Mouse (Mus musculus) frontal cortex, postnatal 14 days (tissue): ENCODE measurements around the gene Tmem273.
A peak's percentile ranks its signal among the peaks of the same experiment; 100 is the strongest.

Source experiments
- DNase-seq, 2 experiments: peaks; one replicate each; pipeline ENCODE4 v3.0.0; 2022; ENCODE audit warnings: low spot score in 2 of 2

Tmem273 gene

DNA sequence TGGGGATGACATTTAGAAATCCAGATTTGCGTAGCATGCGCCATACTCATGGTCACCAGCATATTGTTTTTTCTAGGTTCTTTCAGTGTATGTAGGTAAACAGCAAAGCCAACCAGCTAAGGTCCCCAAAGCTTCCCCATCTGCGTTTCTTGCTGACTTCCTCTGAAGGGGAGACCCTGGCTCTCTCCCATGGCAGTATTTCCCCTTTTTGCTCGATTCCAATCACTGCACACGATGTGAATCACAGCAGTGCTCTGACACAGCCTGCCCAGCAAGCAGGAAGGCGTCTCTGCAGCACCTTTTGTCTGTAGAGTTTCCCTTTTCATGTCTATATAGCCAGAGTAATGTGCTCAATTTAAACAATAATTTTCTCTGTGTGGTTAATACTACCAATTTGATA lies 26.7 kb downstream of the Tmem273 start:
- no peak for DNase-seq

- DNase-seq, result no peak
Measured at GRCm38 (mm10) chr14:32814961-32815360, 29.2 kb downstream of the Tmem273 start.

GRCm38 (mm10) chr14:32816533-32816932 lies 30.8 kb downstream of the Tmem273 start:
- DNase-seq, result no peak

GRCm38 (mm10) chr14:32817258-32817657 lies 31.5 kb downstream of the Tmem273 start:
- no peak for DNase-seq

- no peak for DNase-seq
Measured at GRCm38 (mm10) chr14:32819297-32819696, 33.5 kb downstream of the Tmem273 start.

- DNase-seq, result no peak
Measured at GRCm38 (mm10) chr14:32822812-32823211, 37.0 kb downstream of the Tmem273 start.

DNA sequence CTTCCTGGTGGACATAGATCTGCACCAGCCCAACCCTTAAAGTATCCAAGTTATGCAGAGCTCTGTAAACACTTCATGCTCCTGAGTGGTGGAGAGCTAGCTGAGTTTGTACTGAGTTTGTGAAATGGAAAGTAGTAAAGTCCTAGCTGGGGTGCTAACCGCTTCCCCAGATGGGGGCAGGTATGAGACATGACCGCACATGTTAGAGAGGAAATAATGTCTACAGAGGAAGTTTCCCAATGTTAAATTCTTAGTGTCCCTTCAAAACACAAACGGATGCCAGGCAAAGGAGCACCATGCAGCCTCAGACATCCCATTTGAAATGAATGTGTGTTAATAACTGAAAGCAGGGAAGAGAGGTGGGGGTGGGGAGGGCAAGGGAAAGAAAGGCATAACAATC lies 38.1 kb downstream of the Tmem273 start:
- no peak for DNase-seq

DNA sequence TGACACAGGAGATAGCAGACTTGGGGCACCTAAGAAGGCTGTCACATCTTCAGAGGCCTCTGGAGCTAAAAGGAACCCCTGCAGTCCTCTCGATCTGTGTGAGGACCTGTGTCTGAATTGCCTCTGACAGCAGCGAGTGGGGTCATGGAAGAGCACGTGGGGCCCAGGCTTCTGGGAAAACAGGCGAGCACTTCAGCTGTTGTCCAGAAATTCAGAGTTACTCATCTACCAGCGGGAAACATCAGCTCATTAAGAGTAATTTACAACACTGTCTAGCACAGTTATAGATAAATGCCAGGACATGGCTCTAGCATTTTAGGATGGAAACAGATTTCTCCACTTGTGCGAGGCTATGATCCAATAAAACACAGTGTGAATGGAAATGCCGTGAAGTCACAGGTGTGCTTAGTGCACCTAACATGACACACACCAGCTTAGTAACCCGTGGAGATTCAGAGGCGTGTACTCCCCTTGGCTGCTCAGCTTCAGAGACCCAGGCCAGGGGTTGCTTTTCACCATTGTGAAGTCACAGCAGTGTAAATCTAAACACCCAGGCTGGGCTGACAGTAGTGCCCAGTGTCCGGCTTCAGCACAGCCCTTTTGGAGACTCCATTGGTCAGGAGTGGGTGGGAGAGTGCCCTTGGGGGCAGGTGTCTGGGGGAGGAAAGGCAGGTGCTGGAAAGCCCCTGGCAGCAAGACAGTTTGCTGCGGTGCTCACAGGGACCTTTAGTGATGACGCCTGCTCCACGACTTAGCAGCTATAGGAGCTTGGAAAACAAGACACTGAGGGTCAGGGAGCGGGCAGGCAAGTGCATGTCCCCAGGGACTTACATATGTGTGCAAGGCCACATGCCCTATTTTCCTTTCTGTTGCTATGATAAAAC lies 38.7 kb downstream of the Tmem273 start:
- no peak for DNase-seq

DNA sequence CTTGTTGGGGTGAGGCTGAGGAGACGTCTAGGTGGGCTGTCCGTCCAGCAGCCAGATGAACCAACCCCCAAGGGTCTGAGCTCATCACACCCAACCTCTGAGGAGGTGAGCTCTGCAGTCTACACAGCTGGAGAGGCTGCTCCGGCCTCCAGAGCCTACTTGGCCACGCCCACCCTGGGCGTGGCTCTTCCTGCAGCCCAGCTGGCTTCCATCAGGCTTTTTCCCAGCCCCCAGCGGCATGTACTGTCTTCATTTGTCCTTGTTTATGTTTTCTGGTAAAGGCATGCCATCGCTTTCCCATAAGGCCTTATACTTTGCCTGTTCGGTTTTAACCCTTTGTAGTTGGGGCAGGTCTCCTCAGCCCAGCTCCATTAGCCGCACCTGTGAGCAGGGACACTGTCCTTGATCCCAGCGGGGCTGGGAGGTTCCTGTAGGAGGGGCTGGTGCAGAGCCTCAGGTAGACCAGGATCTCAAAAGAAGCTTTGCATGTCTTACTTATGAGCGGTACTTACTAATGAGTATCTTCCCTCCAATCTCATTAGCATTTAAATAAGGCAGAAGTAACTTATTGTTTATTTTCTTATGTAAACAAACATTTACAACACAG lies 39.8 kb downstream of the Tmem273 start:
- no peak for DNase-seq

DNA sequence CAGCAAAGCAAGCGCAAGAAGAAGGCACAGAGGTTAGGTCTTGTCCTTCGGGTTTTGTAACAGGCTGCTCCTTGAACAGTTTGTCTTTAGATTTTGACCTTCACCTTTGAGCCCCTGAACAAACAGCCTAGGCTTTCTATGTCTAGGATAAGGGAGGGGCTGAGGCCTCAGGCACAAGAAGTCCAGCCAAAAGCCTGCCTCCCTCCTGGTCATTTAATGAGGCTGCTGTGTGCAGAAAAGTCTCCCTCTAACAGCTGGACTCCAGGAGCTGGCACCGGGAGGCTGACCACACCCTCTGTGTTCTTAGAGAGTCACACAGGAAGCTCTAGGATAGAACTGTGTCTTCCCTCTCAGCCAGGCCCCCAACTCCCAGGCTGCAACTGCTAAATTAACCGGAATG lies 41.4 kb downstream of the Tmem273 start:
- no peak for DNase-seq

DNA sequence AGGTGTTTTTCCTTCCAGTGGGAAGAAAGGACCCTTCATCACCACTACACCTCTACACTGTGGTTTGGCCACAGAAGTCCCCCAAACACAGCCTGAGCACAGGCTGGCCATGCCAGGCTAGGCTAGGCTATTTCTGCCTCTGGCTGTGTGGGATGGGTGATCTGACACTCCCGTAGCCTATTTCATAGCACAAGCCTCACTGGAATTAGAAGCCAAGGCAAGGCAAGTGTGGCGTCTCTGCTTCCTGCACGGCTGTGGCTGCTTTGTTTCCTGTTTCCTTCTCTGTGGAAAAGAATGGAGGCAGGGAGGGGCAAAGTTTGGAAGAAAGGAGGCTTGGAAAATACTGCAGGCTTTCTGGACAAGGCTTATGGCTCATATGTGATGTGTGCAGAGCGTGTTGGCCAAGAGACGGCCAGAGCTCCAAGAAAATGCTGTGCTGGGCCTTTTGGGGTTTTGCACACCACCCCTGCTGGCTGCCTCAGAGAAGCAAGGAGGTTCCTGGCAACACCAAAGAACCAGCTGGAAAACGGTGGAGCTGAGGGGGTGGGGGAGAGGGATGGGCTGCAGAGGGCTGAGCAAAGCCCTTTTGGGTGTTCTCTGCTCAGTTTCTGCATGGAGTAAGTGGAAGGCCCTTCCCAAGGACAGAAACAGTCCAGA lies 42.4 kb downstream of the Tmem273 start:
- DNase-seq, result no peak

DNA sequence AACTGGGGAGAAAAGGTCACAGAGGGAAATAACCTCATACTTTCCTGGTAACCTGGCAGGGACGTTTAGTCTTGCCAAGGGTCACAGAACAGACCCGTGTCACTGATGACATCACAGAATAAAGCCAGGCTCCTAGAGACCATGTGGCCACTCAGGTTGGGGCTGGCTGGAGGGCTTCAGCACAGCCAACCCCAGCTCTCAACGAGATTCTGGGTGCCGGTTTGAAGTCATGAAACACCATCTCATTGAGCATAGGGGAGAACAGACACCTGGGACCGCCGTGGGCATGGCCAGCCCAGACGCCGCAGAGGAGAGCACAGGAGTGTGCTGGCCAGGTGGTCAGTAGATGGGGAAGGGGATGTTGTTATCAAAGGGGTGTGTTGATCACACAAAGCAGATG lies 48.1 kb downstream of the Tmem273 start, which contains the start of gene Fam170b:
Gene Fam170b (plus strand): TSS at position 116 of the 400 bp plus-strand sequence.
- no peak for DNase-seq

DNA sequence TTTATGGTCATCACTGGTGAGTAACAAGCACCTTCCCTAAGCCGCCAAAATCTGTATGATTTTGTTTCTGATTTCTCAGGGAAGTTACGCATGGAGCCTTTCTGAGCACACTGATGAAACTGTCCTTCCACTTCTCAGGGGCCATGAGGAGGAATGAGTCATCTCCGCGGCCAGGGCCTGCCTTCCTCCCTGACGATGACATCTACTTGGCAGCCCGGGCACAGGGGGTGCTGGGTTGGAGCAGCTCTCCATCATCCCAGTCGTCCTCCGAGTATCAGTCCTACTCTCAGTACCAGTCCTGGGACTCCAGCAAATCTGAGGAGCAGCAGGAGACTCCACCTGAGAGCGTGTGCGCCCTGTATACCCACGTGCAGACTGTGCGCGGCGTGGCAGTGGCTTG lies 49.4 kb downstream of the Tmem273 start:
- DNase-seq, result no peak

DNA sequence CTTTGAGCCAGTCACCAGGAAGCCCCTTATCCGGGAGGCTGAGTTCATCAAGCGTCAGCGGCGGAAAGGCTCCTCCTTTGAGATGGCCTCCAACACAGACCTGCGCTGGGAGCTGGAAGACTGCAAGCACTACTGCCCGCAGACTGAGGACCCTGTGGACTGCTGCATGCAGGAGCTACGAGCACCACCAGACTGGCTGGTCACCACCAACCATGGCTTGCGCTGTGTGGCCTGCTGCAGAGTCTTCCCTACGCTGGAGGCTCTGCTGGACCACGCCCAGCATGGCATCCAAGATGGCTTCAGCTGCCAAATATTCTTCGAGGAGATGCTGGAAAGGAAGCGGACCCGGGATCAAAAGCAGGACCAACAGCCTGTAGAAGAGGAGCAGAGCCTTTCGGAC lies 49.8 kb downstream of the Tmem273 start:
- no peak for DNase-seq

DNA sequence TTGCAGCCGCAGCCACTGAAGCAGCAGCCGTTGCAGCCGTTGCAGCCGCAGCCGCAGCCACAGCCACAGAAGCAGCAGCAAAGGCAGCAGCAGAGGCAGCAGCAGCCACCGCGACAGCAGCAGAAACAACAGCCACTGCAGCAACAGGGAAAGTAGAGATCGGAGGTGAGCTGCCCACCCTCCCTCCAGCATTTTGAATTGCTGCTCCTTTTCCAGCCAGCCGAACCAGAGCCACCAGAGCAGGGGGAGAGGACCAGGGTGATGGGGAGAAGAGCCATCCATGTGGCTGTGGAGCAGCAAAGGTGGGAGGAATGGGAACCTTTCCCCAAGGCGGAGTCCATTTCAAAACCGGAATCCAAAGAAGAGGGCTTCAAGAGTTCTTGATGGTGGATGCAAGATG lies 50.4 kb downstream of the Tmem273 start:
- DNase-seq, result no peak

DNA sequence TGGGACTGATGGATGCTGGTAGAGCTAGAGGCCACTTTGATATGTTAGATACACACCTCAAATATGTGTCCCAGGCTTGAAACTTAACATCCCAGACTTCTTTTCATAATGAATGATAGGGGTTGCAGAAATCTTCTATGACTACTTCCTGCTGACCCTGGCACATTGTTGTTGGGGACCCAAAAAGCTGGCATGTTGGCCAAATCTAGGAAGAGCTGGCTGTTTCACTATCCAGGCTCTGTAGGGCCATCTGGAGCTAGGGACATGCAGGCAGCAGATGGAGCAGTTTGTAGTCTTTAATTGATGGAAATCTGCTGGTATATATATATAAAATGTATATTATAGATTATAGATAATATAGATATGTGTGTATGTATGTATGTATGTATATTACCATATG lies 56.3 kb downstream of the Tmem273 start:
- DNase-seq, result no peak

- DNase-seq, result no peak
Measured at GRCm38 (mm10) chr14:32854059-32854458, 68.3 kb downstream of the Tmem273 start.

DNA sequence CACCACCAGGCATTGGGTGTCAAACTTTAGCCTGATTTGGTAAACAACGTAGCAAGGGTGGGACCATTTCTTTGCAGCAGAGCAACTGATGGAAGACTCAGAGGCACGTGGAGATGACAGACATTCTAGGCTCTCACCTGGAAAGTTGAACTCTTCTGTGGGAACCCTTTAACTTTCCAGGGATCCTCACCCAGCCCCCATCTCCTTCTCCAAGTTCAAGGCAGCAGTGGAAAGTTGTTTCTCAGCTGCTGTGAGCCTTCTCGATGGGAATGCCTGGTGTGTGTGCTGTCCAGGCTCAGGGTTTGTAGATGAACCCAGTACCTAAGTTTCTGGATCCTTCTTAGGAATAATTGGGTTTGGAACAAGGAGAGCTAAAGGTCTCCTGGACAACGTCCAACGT lies 70.5 kb downstream of the Tmem273 start:
- DNase-seq, result no peak

- DNase-seq, result peak; percentile 10 to 16
Measured at GRCm38 (mm10) chr14:32856681-32857328, 71.0 kb downstream of the Tmem273 start, which contains the start of gene Vstm4. Gene Vstm4, plus strand, starts transcription at chr14:32856756.

GRCm38 (mm10) chr14:32858361-32858760 lies 72.6 kb downstream of the Tmem273 start:
- DNase-seq, result no peak

GRCm38 (mm10) chr14:32858941-32859510 lies 73.3 kb downstream of the Tmem273 start:
- DNase-seq, result no peak
